Mouse (Mus musculus) adrenal gland, adult 8-10 months (tissue): ENCODE measurements around the gene Mlf1. TPM values are rescaled to one million over a fixed set of nuclear protein-coding genes. Genes with fewer than 3 reads are reported as not detected.

Experiments used
- DNase-seq: peaks from one replicate; pipeline ENCODE4 v3.0.0; 2022
- total RNA-seq, 4 experiments: library from RNA; stranded (reverse); gene quantifications; 2 replicates each; pipeline ENCODE4 v1.2.4; 2022

Mlf1 gene
- total RNA-seq = 1 to 10 TPM; 1.1 to 3.5 (median 1.8) TPM

DNA sequence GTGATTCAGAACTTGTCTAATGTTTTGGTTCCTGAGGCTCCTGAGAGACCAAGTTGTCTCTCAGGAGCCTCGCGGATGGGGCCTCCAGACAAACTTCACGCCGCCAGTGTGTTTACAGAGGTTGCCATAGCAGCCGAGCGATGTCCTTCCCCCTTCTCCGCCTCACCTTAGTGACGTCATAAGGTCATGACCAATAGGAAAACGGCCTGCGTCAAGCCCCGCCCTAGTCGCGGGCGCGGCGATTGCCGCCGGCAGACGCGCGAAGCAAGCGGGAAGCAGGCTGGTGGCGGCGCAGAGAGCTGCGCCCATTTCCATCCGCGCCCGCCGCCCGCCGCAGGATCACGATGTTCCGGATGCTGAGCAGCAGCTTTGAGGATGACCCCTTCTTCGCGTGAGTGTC, at the start of gene Mlf1:
Gene Mlf1, plus strand, starts transcription at position 226 of the 400 bp plus-strand sequence.
- DNase-seq = peak; percentile 90

DNA sequence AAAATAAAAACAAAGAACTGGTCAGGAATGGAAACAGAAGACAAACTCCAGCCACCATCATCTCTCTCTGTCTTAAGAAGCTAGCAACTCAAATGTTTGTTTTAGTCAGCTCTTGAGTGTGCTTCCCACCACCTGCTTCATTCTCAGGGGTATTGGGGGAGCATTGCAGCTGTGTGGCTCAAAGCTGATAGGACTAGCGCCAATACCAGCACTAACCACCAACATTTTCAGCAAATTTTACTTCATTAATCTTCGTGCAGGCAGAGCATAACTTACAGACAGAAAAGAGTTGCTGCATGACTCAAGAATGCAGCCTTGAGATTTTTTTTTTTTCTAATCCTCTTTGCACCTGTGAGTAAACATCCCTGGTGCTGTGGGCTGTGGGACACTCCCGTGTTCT, 34.3 kb upstream of the Mlf1 start:
- DNase-seq = no peak

DNA sequence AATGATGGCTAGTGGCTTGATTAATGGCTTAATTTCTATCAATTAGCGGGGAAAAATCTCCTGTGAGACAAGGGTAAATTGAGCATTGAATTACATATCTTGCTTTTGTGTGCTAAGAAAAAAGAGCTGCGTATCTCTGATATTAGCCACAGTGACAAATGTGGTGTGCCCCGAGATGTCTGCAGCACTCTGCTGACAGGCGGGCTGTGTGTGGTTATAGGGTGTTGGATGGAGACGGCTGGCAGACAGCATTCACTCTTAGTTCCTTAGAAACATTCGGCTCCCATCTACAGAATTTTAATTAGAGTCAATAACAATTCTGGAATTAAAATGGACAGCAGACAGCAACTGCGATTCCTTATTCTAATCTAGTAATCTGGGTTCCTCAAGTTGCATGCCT, 33.0 kb upstream of the Mlf1 start:
- no peak for DNase-seq

DNA sequence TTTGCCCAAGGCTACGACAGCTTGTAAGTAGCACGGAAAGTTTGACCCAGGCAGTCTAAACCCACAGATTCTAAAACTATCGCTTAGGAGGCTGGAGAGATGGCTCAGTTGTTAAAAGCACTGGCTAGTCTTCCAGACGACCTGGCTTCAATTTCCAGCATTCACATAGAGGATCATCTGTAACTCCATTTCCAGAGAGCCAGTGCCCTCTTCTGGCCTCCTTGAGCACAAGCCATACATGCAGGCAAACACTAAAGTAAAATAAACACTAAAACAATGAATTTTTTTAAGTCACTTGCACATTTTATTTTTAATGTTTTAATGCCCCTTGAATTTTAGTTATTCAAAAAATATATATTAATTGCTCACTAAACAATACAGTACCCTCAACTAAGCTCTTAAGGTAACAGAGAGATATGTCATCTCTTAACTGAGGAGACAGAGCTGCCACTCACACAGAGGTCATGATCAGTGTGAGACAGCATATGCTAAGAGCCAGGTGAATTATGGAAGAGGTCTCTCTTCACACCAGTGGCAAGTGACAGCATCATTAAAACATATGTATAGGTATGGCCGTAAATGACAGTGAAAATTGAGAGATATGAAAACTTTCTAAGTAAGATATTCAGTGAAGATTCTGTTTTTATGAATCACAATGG, 30.8 kb upstream of the Mlf1 start:
- DNase-seq = no peak

DNA sequence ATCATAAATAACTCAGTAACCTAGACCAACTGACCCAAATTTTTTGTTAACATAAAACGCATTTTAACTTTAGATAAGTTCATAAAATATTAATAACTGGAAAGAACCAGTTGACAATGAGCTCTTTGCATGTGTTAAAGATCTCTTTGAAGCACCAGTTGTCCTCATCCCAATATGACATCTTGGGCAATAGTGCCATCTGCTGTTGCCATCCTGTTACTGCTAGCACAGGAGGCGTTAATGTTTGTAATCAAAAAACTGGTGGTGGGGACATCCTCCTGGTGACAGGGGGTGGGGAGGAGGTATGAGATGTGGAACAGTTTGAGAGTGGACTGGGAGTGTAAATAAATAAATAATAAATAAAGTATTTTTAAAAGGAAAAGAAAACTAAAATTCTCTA, 29.3 kb upstream of the Mlf1 start:
- DNase-seq = peak; percentile 17

DNA sequence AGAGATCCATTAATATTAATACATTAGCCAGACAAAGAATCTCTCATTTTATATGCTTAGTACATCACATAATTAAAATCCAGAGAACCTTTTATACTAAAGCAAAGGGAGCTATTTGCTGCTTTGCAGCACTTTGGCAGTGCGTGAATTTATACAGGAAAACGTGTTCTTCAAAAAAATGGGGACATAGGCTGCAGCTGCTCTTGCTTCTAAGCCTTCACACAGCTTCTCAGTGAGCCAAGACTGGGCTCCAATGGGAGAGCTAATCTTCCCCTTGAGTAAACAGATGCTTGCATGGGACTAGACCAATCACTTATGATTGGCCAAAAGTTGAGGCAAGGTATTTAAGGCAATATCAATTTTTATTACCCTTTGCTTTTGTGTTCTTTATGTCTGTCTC, 27.2 kb upstream of the Mlf1 start:
- DNase-seq = no peak

DNA sequence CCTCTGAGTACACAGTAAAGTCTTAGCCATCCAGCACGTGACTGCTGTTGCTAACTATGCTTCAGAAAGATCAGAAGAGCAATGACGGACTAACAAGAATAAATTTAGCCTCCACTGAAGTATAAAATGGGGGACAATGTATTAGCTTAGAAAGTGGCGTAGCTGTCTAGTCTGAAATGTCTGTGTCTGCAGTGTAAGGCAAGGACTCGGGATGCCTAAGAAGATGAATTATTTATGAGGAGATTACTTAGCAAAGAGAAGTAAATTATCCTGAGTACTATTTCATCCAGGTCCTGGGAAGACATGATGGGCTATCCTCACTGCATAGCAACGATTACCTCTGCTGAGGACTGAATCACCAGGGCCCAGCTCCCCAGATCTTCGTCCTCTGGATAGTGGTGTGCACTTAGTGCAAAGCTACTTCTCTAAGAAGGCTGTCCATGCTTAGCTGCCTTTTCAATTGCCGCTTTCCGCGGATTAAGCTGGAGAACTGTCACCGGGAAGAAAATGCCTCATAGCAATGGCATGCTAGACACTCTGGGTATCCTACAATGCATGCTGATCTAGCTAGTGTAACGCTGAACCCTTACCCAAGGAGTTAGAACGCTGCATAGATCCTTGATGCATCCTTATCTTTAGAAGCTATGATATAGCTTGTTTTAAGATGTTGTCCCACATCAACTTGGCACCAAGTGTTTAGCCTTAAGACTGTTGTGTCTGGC, 22.3 kb upstream of the Mlf1 start:
- DNase-seq = no peak

DNA sequence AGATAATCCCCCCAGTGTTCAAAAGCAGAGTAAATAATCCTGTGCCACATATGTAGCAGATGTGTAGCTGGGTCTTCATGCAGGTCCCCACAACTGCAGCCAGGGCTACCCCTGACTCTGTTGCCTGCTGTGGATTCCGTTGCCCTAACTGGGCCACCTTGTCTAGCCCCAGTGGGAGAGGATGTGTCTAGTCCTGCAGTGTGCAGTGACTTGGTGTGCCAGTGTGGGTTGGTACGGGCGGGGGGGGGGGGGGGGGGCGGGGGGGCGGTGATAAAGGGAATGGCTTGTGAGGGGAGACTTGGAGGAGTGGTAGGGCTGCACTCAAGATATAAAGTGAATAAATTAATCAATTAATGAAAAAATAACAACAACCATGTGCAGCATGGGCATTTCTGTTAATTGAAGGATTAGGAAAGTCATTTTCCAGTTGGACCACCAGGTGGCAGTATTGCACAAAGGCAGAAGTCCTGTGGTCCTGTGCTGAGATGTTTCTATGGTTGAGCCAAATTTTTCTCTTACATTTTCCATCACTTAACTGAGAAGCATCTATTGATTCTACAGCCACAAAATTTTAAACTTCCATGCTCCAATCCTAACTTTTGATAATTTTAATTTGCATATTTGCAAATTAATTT, 21.7 kb upstream of the Mlf1 start:
- DNase-seq = no peak

DNA sequence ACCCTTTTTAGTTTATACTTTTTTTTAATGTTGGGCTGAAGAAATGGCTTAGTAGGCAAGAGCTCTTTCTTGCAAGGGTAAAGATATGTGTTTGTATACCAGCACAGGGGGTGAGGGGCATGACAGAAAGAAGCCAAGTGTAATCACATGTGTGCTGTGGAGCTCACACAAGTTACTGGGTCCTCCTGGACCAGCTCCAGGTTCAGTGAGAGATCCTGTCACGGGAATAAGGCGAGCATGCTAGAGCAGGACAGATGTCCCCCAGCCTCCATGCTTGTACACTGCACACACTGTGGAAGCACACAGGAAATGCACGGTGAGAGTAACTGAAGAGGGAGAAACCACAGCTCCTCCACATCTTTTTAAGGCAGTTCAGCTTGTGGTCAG, 21.1 kb upstream of the Mlf1 start:
- no peak for DNase-seq

DNA sequence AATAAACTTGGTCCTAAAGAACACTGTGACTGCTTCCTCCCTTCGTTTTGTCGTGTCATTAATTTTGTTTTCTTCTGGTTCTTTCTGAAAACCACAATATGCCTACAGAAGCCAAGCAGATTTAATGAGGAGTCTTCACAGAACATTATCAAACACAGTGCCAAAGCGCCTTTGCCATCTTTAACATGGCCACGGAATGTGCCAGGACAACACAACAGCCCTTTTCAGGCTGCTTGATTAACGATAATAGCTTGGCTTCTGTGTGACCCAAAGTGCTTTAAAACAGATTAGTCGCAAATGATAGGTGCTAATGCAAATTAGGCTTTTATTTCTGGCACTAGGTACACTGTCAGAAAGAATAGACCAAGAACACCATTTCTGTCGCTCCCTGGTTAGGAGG, 15.5 kb upstream of the Mlf1 start:
- DNase-seq = no peak

DNA sequence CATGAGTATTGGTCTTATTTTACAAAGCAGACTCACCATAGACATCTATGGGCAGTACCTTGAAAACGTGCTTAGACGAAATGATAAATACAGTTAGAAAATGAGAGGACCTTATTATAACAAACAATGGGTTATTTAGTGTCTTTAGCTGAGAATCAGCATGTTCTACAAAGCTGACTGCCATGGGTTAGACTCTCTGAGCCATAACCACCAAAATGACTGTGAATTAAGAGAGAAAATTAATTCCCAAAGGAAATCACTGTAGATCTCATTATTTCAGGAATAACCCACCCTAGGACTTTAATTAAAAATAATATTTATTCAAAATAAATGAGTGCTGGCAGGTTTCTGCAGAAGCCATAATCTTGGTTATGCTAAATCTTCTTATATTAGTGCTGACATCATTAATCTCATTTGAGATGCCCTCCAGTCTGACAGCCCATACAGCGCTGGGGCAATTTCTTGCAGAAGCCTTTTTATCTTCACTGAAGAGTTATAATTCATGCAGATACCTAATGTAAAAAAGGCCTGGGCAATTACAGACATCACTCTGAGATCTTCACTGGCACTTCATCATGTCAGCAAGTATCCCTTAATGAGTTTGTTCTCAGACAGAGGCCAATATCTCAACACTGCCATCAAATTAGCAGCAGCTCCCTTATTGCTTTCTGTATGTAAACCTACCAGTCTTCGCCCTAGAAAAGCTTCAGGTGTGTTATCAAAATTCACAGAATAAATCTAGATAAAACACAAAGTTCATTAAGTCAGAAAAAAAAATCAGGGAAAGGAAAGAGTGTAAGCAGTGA, 7.6 kb upstream of the Mlf1 start:
- no peak for DNase-seq

DNA sequence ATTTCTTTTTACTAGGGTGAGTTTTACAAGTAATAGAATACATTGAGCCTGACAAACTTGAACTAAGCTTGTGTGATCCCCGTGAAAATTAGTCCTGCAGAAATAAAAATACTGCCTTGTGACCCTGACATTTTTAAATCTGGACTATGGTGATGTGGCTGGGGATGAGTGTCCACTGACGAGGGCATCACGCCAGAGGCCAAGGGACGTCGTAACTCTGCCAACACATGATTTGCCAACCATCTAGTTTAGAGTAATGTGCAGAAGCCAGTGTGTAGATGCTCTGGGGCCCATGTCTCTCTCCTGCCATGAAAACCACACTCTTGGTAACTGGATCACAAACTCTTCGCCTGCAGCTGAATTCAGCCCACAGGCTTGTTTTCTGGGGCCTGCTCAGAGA, 6.4 kb upstream of the Mlf1 start:
- DNase-seq = peak; percentile 80

DNA sequence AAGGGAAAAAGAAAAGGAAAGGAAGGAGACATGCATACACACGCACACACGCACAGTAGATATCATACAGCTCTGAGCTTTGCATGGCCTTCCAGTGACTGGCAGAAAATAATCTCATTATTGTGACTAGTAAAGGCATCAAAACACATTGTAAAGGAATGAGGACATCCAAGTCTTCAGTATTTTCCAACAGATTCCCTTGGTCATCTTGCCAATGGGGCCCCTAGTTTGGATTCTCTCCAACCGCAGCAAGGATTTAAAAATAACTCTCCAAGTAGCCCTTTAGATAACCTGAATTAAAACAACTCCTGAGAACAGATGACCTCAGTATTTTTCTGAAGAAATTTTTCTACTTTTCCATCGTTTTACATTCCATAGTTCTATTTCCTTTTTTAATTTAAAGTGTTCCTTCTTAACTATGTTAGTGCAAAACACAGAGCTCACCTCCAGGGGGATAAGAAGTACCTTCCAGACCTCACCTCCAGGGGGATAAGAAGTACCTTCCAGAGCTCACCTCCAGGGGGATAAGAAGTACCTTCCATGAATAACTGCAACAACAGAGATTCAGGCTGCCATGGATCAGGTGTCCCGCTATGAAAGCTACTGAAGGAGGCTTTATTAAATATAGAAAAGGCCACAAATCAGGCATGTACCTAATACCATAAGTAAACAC, 4.4 kb upstream of the Mlf1 start:
- DNase-seq = no peak

DNA sequence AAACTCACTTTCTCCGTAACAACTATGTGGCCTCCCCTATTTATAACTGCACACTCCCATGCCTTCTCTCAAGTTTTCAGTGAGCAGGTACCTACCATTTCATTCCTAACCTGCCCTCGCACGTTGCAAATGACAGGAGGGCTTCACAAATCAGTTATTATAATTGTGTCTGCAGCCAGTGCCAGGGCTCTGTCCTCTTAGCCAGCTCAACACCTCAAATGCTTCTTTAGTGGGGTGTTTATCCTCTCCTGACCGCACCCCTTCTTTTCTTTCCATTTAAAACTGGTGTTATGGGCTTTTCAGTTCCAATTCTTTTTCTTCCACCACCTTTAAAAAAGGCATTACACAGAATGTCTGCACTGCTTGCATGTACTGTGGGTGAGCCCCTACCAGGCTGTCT, 1.7 kb upstream of the Mlf1 start:
- DNase-seq = no peak

DNA sequence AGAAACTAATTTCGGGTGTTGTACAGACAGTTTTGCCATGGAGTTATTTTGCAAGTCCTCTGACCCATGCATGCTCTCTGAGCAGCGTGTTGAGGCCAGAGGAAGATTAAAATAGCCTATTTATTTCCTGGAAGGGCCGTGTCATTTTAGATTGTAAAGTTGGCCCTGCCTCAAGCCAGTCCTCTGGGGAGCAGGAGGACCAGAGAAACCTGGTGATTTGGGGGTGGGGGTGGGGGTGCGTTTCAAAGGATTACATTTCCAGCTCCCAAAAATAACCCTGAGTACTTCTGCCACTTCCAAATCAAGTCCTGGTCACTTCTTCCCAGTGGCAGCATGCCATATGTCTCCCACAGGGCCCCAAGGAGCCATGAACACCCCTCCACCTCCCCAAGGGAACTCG, 1.1 kb upstream of the Mlf1 start:
- DNase-seq = no peak

DNA sequence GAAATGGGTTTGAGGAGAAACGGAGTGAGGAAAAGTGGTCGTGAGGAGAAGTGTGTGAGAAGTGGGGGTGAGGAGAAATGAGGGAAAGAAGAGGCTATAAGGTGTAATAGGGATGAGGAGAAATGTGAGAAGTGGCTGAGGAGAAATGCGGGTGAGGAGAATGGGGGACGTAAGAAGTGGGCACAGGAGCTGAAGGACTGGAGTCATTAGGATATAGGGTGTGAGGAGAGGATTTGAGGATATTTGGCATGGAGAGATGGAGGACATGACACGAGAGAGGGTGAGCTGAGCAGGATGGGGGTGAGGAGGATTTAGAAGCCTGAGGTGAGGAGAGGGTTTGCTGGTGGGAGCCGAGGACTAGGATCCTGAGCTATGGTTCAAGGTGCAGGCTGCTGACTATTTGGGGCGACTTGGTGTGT, 472 bp downstream of the Mlf1 start:
- DNase-seq = no peak

DNA sequence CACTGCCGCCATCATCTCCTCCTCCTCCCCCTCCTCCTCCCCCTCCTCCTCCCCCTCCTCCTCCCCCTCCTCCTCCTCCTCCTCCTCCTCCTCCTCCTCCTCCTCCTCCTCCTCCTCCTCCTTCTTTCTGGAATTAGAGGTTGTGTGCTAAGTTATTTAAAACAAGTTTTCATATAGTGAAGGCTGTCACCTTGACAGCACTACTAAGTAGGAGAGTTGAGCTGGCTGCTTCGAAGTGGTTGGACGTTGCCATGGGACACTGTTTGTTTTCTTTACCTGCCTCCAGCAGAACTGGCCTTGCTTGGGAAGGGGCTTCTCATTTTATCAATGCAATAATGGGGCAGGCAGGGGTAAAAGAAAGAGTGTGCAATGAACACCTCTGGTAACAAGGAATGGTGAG, 1.2 kb downstream of the Mlf1 start, which contains the start of gene Gm17402:
Gene Gm17402, minus strand, starts transcription at position 101 of the 400 bp plus-strand sequence.
- no peak for DNase-seq

DNA sequence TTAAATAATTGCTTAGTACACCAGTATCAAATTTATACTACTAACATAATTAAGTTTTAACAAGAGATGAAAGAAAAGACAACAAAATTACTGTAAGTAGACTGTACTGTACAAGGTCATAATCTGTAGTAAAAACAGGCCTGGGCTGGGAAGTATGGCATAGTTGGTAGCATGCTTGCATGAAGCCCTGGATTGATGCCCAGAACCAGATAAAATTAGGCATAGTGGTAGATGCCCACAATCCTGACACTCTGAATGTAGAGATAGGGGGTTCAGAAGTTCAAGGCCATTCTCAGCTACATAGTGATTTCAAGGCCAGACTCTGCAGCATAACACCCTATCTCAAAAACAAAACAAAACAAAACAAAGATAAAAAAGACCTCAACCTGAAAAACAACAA, 4.3 kb downstream of the Mlf1 start:
- no peak for DNase-seq

DNA sequence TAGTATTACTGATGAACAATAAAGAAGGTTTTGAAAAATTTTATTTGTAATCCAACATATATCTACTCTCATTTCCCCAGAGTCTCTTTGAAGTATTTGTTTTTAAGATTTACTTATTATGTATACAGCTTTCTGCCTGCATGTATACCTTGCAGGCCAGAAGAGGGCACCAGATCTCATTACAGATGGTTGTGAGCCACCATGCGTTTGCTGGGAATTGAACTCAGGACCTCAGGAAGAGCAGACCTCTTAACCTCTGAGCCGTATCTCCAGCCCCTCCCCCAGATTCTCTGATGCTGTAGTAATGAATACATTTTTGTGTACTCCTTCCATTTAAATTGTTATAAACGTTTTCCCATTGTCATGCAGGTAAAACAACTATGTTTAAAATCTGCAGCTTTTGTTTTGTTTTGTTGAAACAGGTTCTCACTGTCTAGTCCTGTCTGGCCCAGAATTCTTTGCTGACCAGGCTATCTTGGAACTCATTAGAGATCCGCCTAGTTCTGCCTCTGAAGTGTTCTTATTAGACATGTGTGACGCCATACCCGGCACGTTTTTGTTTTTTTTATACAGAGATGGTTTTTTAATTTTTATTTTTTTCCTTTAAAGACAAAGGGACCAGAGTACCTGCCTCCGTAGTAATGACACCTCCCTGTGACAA, 55.6 kb downstream of the Mlf1 start:
- DNase-seq = no peak

DNA sequence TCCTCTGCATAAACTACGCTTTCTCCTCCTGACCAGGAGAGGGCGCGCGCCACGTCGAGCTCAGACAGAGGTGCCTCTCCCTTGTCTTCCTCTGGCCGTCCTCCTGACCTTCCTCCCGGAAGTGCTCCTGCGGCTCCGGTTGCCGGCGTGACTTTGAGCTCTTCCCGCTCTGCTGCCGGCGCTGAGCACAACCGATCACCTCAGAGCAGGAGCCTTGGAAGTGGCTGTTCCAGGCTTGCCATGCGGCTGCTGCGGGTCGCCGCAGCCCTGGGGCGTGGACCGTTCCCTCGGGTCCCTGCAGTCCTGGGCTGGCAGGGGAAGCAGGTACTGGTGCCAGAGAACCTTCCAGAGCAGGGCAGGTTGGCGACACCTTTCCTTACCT, 56.1 kb downstream of the Mlf1 start, which contains the start of gene Gfm1:
Gene Gfm1, plus strand, starts transcription at position 98 of the 382 bp plus-strand sequence.
- DNase-seq = peak; percentile 85

DNA sequence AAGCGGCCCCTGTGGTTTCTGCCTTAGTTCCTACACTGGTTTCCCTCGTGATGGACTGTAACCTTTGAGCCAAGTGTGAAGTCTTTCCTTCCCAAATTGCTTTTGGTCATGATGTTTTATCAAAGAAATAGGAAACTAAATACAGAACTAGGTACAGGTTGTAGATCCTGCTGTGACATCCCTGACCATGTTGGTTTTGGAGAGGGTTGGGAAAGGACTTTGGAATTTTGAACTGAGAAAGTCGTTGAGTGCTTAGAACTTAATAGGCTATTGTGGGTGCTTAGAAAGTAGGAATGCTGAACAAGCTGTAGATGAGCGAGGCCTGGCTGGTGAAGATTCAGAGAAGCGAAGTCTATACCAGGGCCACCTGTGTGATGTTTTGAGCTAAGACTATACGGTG, 60.1 kb downstream of the Mlf1 start:
- DNase-seq = no peak

DNA sequence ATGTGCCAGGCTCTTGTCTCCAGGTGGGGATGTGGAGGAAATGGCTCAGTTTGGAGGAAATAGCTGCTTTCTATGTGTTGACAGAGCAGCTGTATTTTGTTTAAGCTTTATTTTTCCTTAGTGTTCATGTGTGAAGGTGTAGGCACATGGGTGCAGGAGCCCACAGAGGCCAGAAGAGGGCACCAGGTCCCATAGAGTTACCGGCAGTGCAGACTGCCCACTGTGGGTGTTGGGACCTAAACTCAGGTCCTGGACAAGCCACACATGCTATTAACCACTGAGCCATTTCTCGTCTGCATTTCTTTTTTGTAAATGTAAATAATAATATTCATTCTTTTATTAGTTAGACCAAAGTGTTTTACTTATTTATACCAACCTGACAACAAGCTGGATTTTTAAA, 73.2 kb downstream of the Mlf1 start:
- DNase-seq = no peak
